Mouse (Mus musculus) lung, embryonic 14.5 days (tissue): ENCODE measurements around the gene Ccdc15. TPM values are rescaled to one million over a fixed set of nuclear protein-coding genes. Genes with fewer than 3 reads are reported as not detected.

ENCODE experiments used
- ATAC-seq: fragments of 200-750 bp; cut with Nextera tagmentation; 2 replicates; pipeline ENCODE4 v1.8.0; 2017; ENCODE audit warnings: mild to moderate bottlenecking, moderate TSS enrichment, moderate library complexity; ENCODE audit not compliant: insufficient read depth
- DNase-seq: peaks from one replicate; pipeline ENCODE4 v3.0.0-alpha.2; 2015
- H3K27ac ChIP-seq: fragments of 300-500 bp; sonication (generic); 2 replicates; pipeline ENCODE4 v1.5.1; 2014; ENCODE audit warnings: low read depth, mild to moderate bottlenecking, moderate library complexity
- H3K27me3 ChIP-seq: fragments of 300-500 bp; sonication (generic); 2 replicates; pipeline ENCODE4 v1.6.1; 2014; ENCODE audit warnings: low read length, control low read depth; ENCODE audit not compliant: insufficient read depth
- H3K36me3 ChIP-seq: fragments of 300-500 bp; sonication (generic); 2 replicates; pipeline ENCODE4 v1.6.1; 2014; ENCODE audit warnings: control low read depth; ENCODE audit not compliant: insufficient read depth
- H3K4me1 ChIP-seq: fragments of 300-500 bp; sonication (generic); 2 replicates; pipeline ENCODE4 v1.6.1; 2014; ENCODE audit warnings: antibody characterized with exemption, control low read depth; ENCODE audit not compliant: insufficient read depth
- H3K4me2 ChIP-seq: fragments of 300-500 bp; sonication (generic); 2 replicates; pipeline ENCODE4 v1.6.1; 2014; ENCODE audit warnings: mild to moderate bottlenecking
- H3K4me3 ChIP-seq: fragments of 300-500 bp; sonication (generic); 2 replicates; pipeline ENCODE4 v1.5.1; 2014; ENCODE audit warnings: low read depth, low read length
- H3K9ac ChIP-seq: fragments of 300-500 bp; sonication (generic); 2 replicates; pipeline ENCODE4 v1.6.1; 2014
- H3K9me3 ChIP-seq: fragments of 300-500 bp; sonication (generic); 2 replicates; pipeline ENCODE4 v1.6.1; 2016; ENCODE audit warnings: low read depth, low read length, control low read depth
- CTCF ChIP-seq: IDR thresholded peaks from 2 replicates; pipeline ENCODE4 v1.5.1; 2016; ENCODE audit warnings: antibody characterized with exemption, low read depth
- WGBS: fragments of 180-500 bp; shearing (Covaris S2); extraction: QIAGEN DNeasy Blood & Tissue Kit; methylation state at CpG from one replicate; pipeline ENCODE4 v1.1.7; 2014; 5-methylcytosine and 5-hydroxymethylcytosine counted together
- polyA plus RNA-seq: library from polyadenylated mRNA; unstranded; fragments of >200 nt; fragmentation: Nextera tagmentation; extraction: Ambion mirVana; gene quantifications from 2 replicates; pipeline ENCODE4 v1.2.1, GENCODE M21; 2014

Ccdc15 gene
- polyA plus RNA-seq = 7.9 and 8.8 TPM in 2 replicates

- peak; percentile 99 for ATAC-seq
- Histone ChIP-seq H3K36me3 (no peaks in the 10 kb centered on the region), H3K4me1 (no peaks in the 10 kb centered on the region), H3K9ac (peak within 1 kb of the TSS; percentile 76), H3K27me3 (no peaks in the 10 kb centered on the region), H3K4me2 (peak within 1 kb of the TSS; percentile 81), H3K4me3 (peak within 1 kb of the TSS; percentile 56), H3K9me3 (no peaks in the 10 kb centered on the region), H3K27ac (peak within 1 kb of the TSS; percentile 92)
- DNase-seq = peak; percentile 99
- TF ChIP-seq CTCF = no peak
- under 1% methylated on average over 41 of the region's 41 CpGs for WGBS
These were observed at the start of gene Ccdc15 for GRCm38 (mm10) chr9:37347988-37348642. Gene Ccdc15 (minus strand): TSS chr9:37348432.

DNA sequence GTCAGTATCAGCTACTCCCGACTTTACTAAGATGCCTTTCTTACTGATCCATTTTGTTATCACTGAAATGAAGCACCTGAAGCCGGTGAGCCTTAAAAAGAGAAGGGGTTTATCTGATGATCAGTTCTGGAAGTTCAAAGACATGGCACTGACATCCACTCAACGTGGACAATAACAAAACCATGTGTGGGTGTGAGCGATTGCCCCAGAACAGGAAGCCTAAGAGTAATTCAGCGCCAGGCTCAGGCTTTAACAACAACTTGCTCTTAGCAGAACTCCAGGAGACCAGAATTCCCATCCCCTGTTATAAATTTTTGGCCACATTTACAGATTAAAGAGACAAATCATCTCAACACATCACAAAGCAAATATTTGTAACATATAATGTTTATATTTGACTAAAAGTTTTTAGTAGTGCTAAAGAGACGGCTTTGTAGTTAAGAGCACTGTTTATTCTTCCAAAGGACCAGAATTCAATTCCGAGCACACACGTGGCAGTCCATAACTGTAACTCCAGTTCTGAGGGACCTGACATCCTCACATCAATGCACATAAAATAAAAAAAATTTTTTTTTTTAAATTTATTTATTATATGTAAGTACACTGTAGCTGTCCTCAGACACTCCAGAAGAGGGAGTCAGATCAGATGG lies 45.4 kb upstream of the Ccdc15 start:
- 35% methylated on average over 8 of the region's 8 CpGs for WGBS
- Histone ChIP-seq H3K27me3 (no peaks in the 10 kb centered on the region), H3K4me1 (no peaks in the 10 kb centered on the region), H3K27ac (no peak overlapping the region), H3K9me3 (no peaks in the 10 kb centered on the region), H3K4me2 (no peak overlapping the region), H3K36me3 (no peaks in the 10 kb centered on the region), H3K9ac (no peak overlapping the region), H3K4me3 (no peak overlapping the region)
- TF ChIP-seq CTCF = no peak
- peak; percentile 60 for DNase-seq
- ATAC-seq = peak; percentile 82

DNA sequence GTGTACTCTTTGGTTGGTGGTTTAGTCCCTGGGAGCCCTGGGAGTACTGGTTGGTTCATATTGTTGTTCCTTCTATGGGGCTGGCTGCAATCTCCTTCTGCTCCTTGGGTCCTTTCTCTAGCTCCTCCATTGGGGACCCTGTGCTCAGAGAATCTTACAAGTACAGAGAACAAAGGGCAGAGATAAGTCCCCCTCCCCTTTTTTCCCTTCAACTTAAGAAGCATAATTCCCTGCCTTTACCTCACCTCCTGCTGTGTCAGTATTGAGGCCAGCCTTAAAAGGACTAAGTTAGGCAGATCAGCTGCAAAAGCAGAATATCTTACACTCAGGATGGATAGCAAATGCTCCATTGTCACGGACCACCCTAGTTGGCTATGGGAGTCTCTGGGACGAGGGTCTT lies 43.8 kb upstream of the Ccdc15 start:
- Histone ChIP-seq H3K4me2 (no peak overlapping the region), H3K9ac (no peak overlapping the region)

DNA sequence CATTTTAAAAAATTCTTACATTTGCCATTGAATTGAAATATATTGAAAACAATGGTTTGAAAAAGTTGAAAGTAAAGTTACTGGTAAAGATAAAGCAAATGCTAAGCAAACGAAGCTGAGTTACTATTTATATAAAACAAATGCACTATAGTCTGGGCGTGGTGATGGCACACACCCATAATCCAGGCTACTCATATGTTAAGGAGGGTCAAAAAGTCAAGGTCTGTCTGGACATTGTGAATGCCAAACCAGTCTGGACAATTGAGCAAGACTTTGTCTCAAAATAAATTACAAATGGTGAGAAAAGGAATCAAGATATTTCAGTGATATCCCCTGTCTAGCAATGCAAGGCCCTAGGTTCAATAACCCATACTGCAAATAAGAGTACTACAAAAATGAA lies 42.7 kb upstream of the Ccdc15 start:
- no peak overlapping the region for H3K4me3 ChIP-seq
- ATAC-seq (no peak), DNase-seq (no peak)
- 70% methylated on average over 2 of the region's 2 CpGs for WGBS
- no peak overlapping the region for H3K9ac ChIP-seq
- no peaks in the 10 kb centered on the region for H3K9me3 ChIP-seq
- H3K27me3 ChIP-seq = no peaks in the 10 kb centered on the region
- H3K4me2 ChIP-seq = no peak overlapping the region
- no peaks in the 10 kb centered on the region for H3K4me1 ChIP-seq
- TF ChIP-seq CTCF = no peak
- no peak overlapping the region for H3K27ac ChIP-seq
- H3K36me3 ChIP-seq = no peaks in the 10 kb centered on the region

More for the DNA sequence above, 43.8 kb upstream of the Ccdc15 start:
- no peak for ATAC-seq
- Histone ChIP-seq H3K36me3 (no peaks in the 10 kb centered on the region), H3K27me3 (no peaks in the 10 kb centered on the region), H3K4me3 (no peak overlapping the region), H3K9me3 (no peaks in the 10 kb centered on the region), H3K4me1 (no peaks in the 10 kb centered on the region), H3K27ac (no peak overlapping the region)
- DNase-seq = no peak
- WGBS = 64% methylated on average over 2 of the region's 2 CpGs
- TF ChIP-seq CTCF = no peak

DNA sequence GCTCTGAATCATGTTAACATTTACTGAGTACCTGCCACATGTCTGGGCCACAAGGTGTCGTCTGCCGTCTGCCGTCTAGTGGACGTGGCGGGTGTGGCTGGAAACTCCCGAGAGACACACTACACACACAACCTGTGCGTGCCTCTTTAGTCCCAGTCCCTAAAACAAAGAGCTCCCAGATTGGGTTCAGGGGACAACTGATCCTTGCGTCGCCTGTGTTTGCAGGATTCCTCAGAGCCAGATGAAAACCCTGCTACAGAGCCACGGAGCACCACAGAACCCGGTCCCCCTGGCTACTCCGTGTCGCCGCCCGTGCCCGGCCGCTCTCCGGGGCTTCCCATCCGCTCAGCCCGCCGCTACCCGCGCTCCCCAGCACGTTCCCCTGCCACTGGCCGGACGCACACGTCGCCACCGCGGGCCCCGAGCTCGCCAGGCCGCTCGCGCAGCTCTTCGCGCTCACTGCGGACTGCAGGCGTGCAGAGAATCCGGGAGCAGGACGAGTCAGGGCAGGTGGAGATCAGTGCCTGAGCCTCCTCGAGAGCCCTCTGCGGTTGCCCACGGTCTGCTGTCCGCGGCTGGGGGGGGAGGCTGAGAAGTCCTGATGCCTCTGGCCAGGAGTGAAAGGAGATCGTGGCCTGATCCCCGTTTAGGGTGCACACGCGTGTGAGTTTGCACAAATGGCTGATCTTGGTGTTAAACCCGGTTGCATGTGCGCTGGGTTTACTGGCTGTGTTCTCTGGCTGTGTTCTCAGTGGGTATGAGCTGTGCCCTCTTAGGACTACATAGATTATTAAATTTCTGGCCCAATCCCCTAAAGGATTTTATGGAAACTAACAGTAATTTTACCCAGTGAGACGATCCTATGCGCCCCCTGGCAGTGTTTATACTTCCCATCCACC lies 36.3 kb upstream of the Ccdc15 start:
- 5% methylated on average over 54 of the region's 54 CpGs for WGBS
- peak; percentile 58 for TF ChIP-seq CTCF
- peak overlapping the region; percentile 64 for H3K9ac ChIP-seq
- peak; percentile 79 for DNase-seq
- H3K36me3 ChIP-seq = no peaks in the 10 kb centered on the region
- H3K27ac ChIP-seq = no peak overlapping the region
- H3K27me3 ChIP-seq = peaks cover 6% of the 10 kb centered on the region; the same call in 1 of the 2 replicates
- no peaks in the 10 kb centered on the region for H3K9me3 ChIP-seq
- H3K4me1 ChIP-seq = no peaks in the 10 kb centered on the region
- H3K4me3 ChIP-seq = peak overlapping the region; percentile 42
- peak overlapping the region; percentile 86 for H3K4me2 ChIP-seq
- peak; percentile 87 for ATAC-seq

- no peak for TF ChIP-seq CTCF
- no peaks in the 10 kb centered on the region for H3K9me3 ChIP-seq
- H3K27ac ChIP-seq = no peak overlapping the region
- no peak overlapping the region for H3K4me3 ChIP-seq
- H3K9ac ChIP-seq = no peak overlapping the region
- H3K4me2 ChIP-seq = no peak overlapping the region
- no peak for DNase-seq
- 89% methylated on average over 6 of the region's 6 CpGs for WGBS
- no peaks in the 10 kb centered on the region for H3K36me3 ChIP-seq
- peaks cover 6% of the 10 kb centered on the region; the same call in 1 of the 2 replicates for H3K27me3 ChIP-seq
- ATAC-seq = no peak
- no peaks in the 10 kb centered on the region for H3K4me1 ChIP-seq
These were observed 34.9 kb upstream of the Ccdc15 start for GRCm38 (mm10) chr9:37383161-37383560.

- ATAC-seq = no peak
- H3K27ac ChIP-seq = no peak overlapping the region
- 89% methylated on average over 5 of the region's 5 CpGs for WGBS
- H3K9ac ChIP-seq = no peak overlapping the region
- H3K4me3 ChIP-seq = no peak overlapping the region
- DNase-seq = no peak
- H3K4me2 ChIP-seq = no peak overlapping the region
- H3K36me3 ChIP-seq = no peaks in the 10 kb centered on the region
- no peaks in the 10 kb centered on the region for H3K4me1 ChIP-seq
- no peaks in the 10 kb centered on the region for H3K27me3 ChIP-seq
- H3K9me3 ChIP-seq = no peaks in the 10 kb centered on the region
- no peak for TF ChIP-seq CTCF
These were observed 27.5 kb upstream of the Ccdc15 start for GRCm38 (mm10) chr9:37375718-37376117.
